Mouse (Mus musculus): ENCODE measurements around the gene Znrf1. TPM values are rescaled to one million over a fixed set of nuclear protein-coding genes. Genes with fewer than 3 reads are reported as not detected.

The Znrf1 gene
- polyA plus RNA-seq, 1 experiment from 2014 or later, result 33.8 TPM

DNA sequence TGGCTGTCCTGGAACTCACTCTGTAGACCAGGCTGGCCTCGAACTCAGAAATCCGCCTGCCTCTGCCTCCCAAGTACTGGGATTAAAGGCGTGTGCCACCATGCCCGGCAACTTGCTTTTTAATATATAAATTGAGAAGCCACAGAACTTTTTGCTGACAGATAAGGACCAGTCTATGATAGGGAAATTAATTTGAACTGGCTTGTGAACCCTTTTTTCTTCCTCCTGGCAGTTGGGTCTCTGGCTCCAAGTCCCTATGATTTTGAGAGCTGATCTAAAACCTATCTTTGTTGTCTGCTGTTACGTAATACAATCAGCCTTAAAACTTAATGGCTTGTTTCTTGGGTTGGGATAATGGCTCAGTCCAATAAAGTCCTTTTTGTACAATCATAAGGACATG is 27.2 kb downstream of the Znrf1 start:
- H3K36me3 ChIP-seq (ENCODE audit: control insufficient read depth, insufficient read depth, low read length), result no peaks in the 10 kb centered on the region
- H3K4me3 ChIP-seq (ENCODE audit: control insufficient read depth in 1 of 2, insufficient read depth in 1 of 2, low read depth in 1 of 2, low read length in 2 of 2), result no peak overlapping the region
- no peaks in the 10 kb centered on the region for H3K27me3 ChIP-seq (ENCODE audit: control insufficient read depth, insufficient read depth, low read length)
- H3K4me1 ChIP-seq (ENCODE audit: control insufficient read depth in 2 of 2, insufficient read depth in 2 of 2, low read length in 2 of 2), result peaks cover 20 to 58% of the 10 kb centered on the region in 2 experiments
- no peaks in the 10 kb centered on the region for H3K9me3 ChIP-seq (ENCODE audit: control insufficient read depth, low read length)
- H3K4me2 ChIP-seq (ENCODE audit: low read length), result no peak overlapping the region
- 96% methylated on average over 5 of the region's 5 CpGs for WGBS
- no peak overlapping the region for H3K9ac ChIP-seq (ENCODE audit: low read length)
- ATAC-seq (ENCODE audit: insufficient number of reproducible peaks, insufficient read depth, low FRiP score, low read depth), result no peak
- H3K27ac ChIP-seq (replicated peaks in 1 of 2; ENCODE audit: control insufficient read depth in 1 of 2, insufficient read depth in 1 of 2, low read depth in 2 of 2, low read length in 2 of 2), result no peak overlapping the region

DNA sequence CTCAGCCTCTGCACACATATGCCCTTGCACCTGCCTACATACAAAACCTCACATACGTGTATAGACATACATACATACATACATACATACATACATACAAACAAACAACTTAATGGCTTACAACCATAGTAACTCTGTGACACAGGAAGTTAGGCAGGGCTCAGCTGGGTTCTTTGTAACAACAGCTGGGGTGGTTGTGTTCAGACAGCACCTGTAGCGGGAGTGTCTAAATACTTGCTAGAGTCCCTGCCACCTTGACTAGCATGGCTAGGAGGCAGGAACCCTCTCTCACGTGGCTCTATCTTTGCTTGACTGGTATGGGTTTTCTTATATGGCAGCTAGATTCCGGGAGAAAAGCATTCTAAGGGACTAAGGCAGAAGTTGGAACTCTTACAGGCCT is 27.8 kb downstream of the Znrf1 start:
- WGBS, result 94% methylated on average over 4 of the region's 4 CpGs
- H3K9ac ChIP-seq (ENCODE audit: low read length), result no peak overlapping the region
- H3K27ac ChIP-seq (replicated peaks in 1 of 2; ENCODE audit: control insufficient read depth in 1 of 2, insufficient read depth in 1 of 2, low read depth in 2 of 2, low read length in 2 of 2), result no peak overlapping the region
- H3K9me3 ChIP-seq (ENCODE audit: control insufficient read depth, low read length), result no peaks in the 10 kb centered on the region
- no peak for ATAC-seq (ENCODE audit: insufficient number of reproducible peaks, insufficient read depth, low FRiP score, low read depth)
- no peaks in the 10 kb centered on the region for H3K36me3 ChIP-seq (ENCODE audit: control insufficient read depth, insufficient read depth, low read length)
- no peak overlapping the region for H3K4me2 ChIP-seq (ENCODE audit: low read length)
- no peaks in the 10 kb centered on the region for H3K27me3 ChIP-seq (ENCODE audit: control insufficient read depth, insufficient read depth, low read length)
- peaks cover 23 to 56% of the 10 kb centered on the region in 2 experiments for H3K4me1 ChIP-seq (ENCODE audit: control insufficient read depth in 2 of 2, insufficient read depth in 2 of 2, low read length in 2 of 2)
- H3K4me3 ChIP-seq (ENCODE audit: control insufficient read depth in 1 of 2, insufficient read depth in 1 of 2, low read depth in 1 of 2, low read length in 2 of 2), result no peak overlapping the region

DNA sequence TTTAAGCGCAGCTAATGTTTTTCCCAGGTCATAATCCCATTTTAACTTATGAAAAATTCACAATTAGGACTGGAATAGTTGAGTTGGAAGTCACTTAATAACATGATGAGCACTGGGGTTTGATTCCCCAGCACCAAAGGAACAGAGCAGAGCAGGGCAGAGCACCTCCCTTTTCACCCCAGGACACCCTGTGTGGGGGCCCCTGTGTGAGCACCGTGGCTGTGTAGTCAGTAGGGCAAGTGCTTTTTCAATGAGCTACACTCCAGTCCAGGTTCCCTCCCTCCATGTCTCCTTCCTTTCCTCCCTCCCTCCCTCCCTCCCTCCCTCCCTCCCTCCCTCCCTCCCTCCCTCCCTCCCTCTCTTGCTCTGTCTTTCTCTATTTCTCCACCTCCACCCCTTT is 28.2 kb downstream of the Znrf1 start:
- no peaks in the 10 kb centered on the region for H3K27me3 ChIP-seq (ENCODE audit: control insufficient read depth, insufficient read depth, low read length)
- no peak overlapping the region for H3K4me2 ChIP-seq (ENCODE audit: low read length)
- H3K27ac ChIP-seq (replicated peaks in 1 of 2; ENCODE audit: control insufficient read depth in 1 of 2, insufficient read depth in 1 of 2, low read depth in 2 of 2, low read length in 2 of 2), result no peak overlapping the region
- no peaks in the 10 kb centered on the region for H3K36me3 ChIP-seq (ENCODE audit: control insufficient read depth, insufficient read depth, low read length)
- WGBS, result 79% methylated on average over 2 of the region's 2 CpGs
- H3K9ac ChIP-seq (ENCODE audit: low read length), result no peak overlapping the region
- H3K4me3 ChIP-seq (ENCODE audit: control insufficient read depth in 1 of 2, insufficient read depth in 1 of 2, low read depth in 1 of 2, low read length in 2 of 2), result no peak overlapping the region
- peaks cover 21 to 52% of the 10 kb centered on the region in 2 experiments for H3K4me1 ChIP-seq (ENCODE audit: control insufficient read depth in 2 of 2, insufficient read depth in 2 of 2, low read length in 2 of 2)
- H3K9me3 ChIP-seq (ENCODE audit: control insufficient read depth, low read length), result no peaks in the 10 kb centered on the region
- ATAC-seq (ENCODE audit: insufficient number of reproducible peaks, insufficient read depth, low FRiP score, low read depth), result no peak

DNA sequence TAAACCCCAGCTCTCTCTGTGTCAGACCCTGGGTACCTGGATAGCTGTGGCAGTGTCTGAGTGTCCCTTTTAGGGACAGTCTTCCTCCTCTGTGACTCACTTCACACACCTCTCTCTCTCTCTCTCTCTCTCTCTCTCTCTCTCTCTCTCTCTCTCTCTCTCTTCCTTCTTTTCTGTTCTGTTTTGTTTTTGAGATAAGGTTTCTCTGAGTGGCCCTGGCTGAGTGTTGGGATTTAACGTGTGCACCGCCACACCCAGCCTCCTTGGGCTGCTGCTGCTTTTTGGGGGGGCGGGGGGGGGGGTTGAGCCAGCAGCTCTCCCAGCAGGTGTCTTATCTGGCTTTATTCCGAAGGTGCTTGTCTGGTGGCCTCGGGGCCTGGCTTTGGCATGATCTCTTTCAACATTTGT is 29.9 kb downstream of the Znrf1 start:
- no peak for ATAC-seq (ENCODE audit: insufficient number of reproducible peaks, insufficient read depth, low FRiP score, low read depth)
- H3K4me2 ChIP-seq (ENCODE audit: low read length), result peak overlapping the region; percentile 5; the same call in 1 of the 2 replicates
- no peaks in the 10 kb centered on the region for H3K9me3 ChIP-seq (ENCODE audit: control insufficient read depth, low read length)
- no peaks in the 10 kb centered on the region for H3K27me3 ChIP-seq (ENCODE audit: control insufficient read depth, insufficient read depth, low read length)
- peaks cover 21 to 46% of the 10 kb centered on the region in 2 experiments for H3K4me1 ChIP-seq (ENCODE audit: control insufficient read depth in 2 of 2, insufficient read depth in 2 of 2, low read length in 2 of 2)
- H3K27ac ChIP-seq (replicated peaks in 1 of 2; ENCODE audit: control insufficient read depth in 1 of 2, insufficient read depth in 1 of 2, low read depth in 2 of 2, low read length in 2 of 2), result 0 out of 4 replicates have a peak overlapping the region, but pooled peaks of 1 of the 2 experiments have one; percentile 24
- 21% methylated on average over 5 of the region's 5 CpGs for WGBS
- H3K4me3 ChIP-seq (ENCODE audit: control insufficient read depth in 1 of 2, insufficient read depth in 1 of 2, low read depth in 1 of 2, low read length in 2 of 2), result no peak overlapping the region
- no peak overlapping the region for H3K9ac ChIP-seq (ENCODE audit: low read length)
- no peaks in the 10 kb centered on the region for H3K36me3 ChIP-seq (ENCODE audit: control insufficient read depth, insufficient read depth, low read length)

DNA sequence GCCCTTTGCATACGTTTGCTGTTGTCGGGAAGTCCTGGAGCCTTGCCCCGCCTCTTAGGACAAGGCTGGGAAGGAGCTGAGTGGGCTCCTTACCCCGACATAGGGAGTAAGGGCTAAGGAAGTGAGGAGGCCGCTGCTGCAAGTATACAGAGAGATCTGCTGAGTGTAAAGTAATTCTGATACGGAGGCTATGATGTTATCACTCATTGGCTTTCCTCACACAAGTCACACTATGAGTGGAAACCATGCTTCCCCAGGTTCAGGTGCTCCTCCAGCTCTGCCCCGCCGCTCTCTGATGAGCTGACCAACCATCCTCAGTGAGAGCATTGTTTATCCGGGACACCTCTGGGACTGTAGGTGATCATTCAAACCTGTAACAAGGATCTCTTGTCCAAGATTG is 30.4 kb downstream of the Znrf1 start:
- no peak overlapping the region for H3K9ac ChIP-seq (ENCODE audit: low read length)
- H3K4me2 ChIP-seq (ENCODE audit: low read length), result peak overlapping the region; percentile 5; the same call in 1 of the 2 replicates
- H3K4me1 ChIP-seq (ENCODE audit: control insufficient read depth in 2 of 2, insufficient read depth in 2 of 2, low read length in 2 of 2), result peaks cover 21 to 40% of the 10 kb centered on the region in 2 experiments

DNA sequence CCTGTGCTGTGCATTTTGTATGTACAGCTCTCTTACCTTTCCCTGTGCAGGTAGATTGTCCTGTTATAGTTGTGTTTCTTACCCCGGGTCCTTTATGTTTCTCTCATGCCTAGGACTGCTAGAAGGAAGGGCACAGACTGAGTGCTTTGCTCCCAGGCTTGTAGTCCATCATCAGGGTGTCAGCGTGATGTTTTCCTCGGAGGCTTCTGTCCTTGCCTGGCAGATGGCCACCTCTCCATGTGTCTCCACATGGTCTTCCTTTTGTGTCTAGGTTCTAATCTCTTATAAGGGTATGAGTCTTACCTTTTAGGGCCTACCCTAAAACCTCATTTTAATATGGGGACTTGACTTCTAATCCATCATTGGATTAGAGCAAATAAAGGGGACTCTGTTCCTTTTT is 31.7 kb downstream of the Znrf1 start:
- H3K4me3 ChIP-seq (ENCODE audit: control insufficient read depth in 1 of 2, insufficient read depth in 1 of 2, low read depth in 1 of 2, low read length in 2 of 2), result no peak overlapping the region
- H3K9me3 ChIP-seq (ENCODE audit: control insufficient read depth, low read length), result no peaks in the 10 kb centered on the region
- H3K4me1 ChIP-seq (ENCODE audit: control insufficient read depth in 2 of 2, insufficient read depth in 2 of 2, low read length in 2 of 2), result peaks cover 19 to 37% of the 10 kb centered on the region in 2 experiments
- H3K9ac ChIP-seq (ENCODE audit: low read length), result no peak overlapping the region
- no peak for ATAC-seq (ENCODE audit: insufficient number of reproducible peaks, insufficient read depth, low FRiP score, low read depth)
- no peaks in the 10 kb centered on the region for H3K36me3 ChIP-seq (ENCODE audit: control insufficient read depth, insufficient read depth, low read length)
- no peaks in the 10 kb centered on the region for H3K27me3 ChIP-seq (ENCODE audit: control insufficient read depth, insufficient read depth, low read length)
- no peak overlapping the region for H3K27ac ChIP-seq (replicated peaks in 1 of 2; ENCODE audit: control insufficient read depth in 1 of 2, insufficient read depth in 1 of 2, low read depth in 2 of 2, low read length in 2 of 2)
- no peak overlapping the region for H3K4me2 ChIP-seq (ENCODE audit: low read length)
- 51% methylated on average over 3 of the region's 3 CpGs for WGBS

More for the DNA sequence above, 30.4 kb downstream of the Znrf1 start:
- no peaks in the 10 kb centered on the region for H3K36me3 ChIP-seq (ENCODE audit: control insufficient read depth, insufficient read depth, low read length)
- no peaks in the 10 kb centered on the region for H3K27me3 ChIP-seq (ENCODE audit: control insufficient read depth, insufficient read depth, low read length)
- 0 out of 4 replicates have a peak overlapping the region, but pooled peaks of 1 of the 2 experiments have one; percentile 24 for H3K27ac ChIP-seq (replicated peaks in 1 of 2; ENCODE audit: control insufficient read depth in 1 of 2, insufficient read depth in 1 of 2, low read depth in 2 of 2, low read length in 2 of 2)
- no peak for ATAC-seq (ENCODE audit: insufficient number of reproducible peaks, insufficient read depth, low FRiP score, low read depth)
- H3K4me3 ChIP-seq (ENCODE audit: control insufficient read depth in 1 of 2, insufficient read depth in 1 of 2, low read depth in 1 of 2, low read length in 2 of 2), result no peak overlapping the region
- WGBS, result 56% methylated on average over 9 of the region's 9 CpGs
- H3K9me3 ChIP-seq (ENCODE audit: control insufficient read depth, low read length), result no peaks in the 10 kb centered on the region

DNA sequence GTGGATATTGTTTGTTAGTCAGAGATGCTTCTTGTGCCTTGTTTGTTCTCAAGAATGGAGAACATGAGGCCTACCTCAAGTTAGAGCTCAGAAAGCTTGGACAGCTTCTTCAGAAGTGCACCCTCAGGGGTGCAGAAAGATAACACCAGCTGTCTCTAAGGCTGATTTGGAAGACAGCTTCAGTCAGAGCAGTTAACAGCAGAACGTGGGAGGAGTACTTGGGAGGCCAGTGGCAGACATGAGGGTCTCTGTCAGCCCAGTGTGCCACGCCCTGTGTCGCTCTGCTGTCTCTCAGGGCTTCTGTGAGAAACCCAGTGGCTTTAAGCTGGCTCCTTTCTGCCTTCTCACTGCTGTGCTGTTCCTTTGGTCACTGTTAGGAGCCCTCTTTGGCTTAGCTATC is 32.1 kb downstream of the Znrf1 start:
- H3K4me2 ChIP-seq (ENCODE audit: low read length), result no peak overlapping the region
- no peaks in the 10 kb centered on the region for H3K27me3 ChIP-seq (ENCODE audit: control insufficient read depth, insufficient read depth, low read length)
- H3K4me3 ChIP-seq (ENCODE audit: control insufficient read depth in 1 of 2, insufficient read depth in 1 of 2, low read depth in 1 of 2, low read length in 2 of 2), result no peak overlapping the region
- WGBS, result 54% methylated on average over 3 of the region's 3 CpGs
- H3K27ac ChIP-seq (replicated peaks in 1 of 2; ENCODE audit: control insufficient read depth in 1 of 2, insufficient read depth in 1 of 2, low read depth in 2 of 2, low read length in 2 of 2), result no peak overlapping the region
- no peaks in the 10 kb centered on the region for H3K9me3 ChIP-seq (ENCODE audit: control insufficient read depth, low read length)
- H3K4me1 ChIP-seq (ENCODE audit: control insufficient read depth in 2 of 2, insufficient read depth in 2 of 2, low read length in 2 of 2), result peaks cover 19 to 37% of the 10 kb centered on the region in 2 experiments
- no peak for ATAC-seq (ENCODE audit: insufficient number of reproducible peaks, insufficient read depth, low FRiP score, low read depth)
- H3K9ac ChIP-seq (ENCODE audit: low read length), result no peak overlapping the region
- H3K36me3 ChIP-seq (ENCODE audit: control insufficient read depth, insufficient read depth, low read length), result no peaks in the 10 kb centered on the region

DNA sequence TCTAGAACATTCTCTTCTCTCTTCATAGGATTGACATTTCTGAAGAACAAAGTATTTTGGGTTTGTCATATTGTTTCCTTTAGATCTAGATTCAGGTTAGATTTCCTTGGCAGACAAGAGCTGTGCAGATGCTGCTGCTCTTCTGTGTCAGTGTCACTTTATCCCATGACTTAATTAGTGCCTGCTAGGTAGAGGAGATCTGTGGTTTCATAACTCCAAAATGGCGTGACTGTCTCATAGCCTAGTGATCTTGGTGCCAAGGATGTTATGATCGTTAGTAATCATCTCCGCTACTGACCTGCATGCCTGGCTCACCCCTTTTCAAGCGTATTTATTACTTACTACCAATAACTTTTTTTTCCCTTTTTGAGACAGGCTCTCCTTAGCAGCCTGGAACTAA is 34.0 kb downstream of the Znrf1 start:
- H3K36me3 ChIP-seq (ENCODE audit: control insufficient read depth, insufficient read depth, low read length), result no peaks in the 10 kb centered on the region
- no peaks in the 10 kb centered on the region for H3K27me3 ChIP-seq (ENCODE audit: control insufficient read depth, insufficient read depth, low read length)
- H3K4me1 ChIP-seq (ENCODE audit: control insufficient read depth in 2 of 2, insufficient read depth in 2 of 2, low read length in 2 of 2), result peaks cover 20 to 45% of the 10 kb centered on the region in 2 experiments
- H3K4me3 ChIP-seq (ENCODE audit: control insufficient read depth in 1 of 2, insufficient read depth in 1 of 2, low read depth in 1 of 2, low read length in 2 of 2), result no peak overlapping the region
- no peaks in the 10 kb centered on the region for H3K9me3 ChIP-seq (ENCODE audit: control insufficient read depth, low read length)
- no peak overlapping the region for H3K4me2 ChIP-seq (ENCODE audit: low read length)
- H3K9ac ChIP-seq (ENCODE audit: low read length), result no peak overlapping the region
- WGBS, result 82% methylated on average over 4 of the region's 4 CpGs
- no peak for ATAC-seq (ENCODE audit: insufficient number of reproducible peaks, insufficient read depth, low FRiP score, low read depth)
- H3K27ac ChIP-seq (replicated peaks in 1 of 2; ENCODE audit: control insufficient read depth in 1 of 2, insufficient read depth in 1 of 2, low read depth in 2 of 2, low read length in 2 of 2), result no peak overlapping the region
